Mouse (Mus musculus) naive thymus-derived CD4-positive, alpha-beta T cell, adult 5 months (primary cell): ENCODE data around the gene Olfr610. TPM values are rescaled to one million over a fixed set of nuclear protein-coding genes. Genes with fewer than 3 reads are reported as not detected.

ENCODE experiments used
- polyA plus RNA-seq: library from polyadenylated mRNA; unstranded; fragments of 100-300 nt; shearing (Covaris generic); gene quantifications from one replicate; pipeline ENCODE4 v1.2.1, GENCODE M21; 2017

The Olfr610 gene
- polyA plus RNA-seq = not detected

GRCm38 (mm10) chr7:103512022-103512421, at the start of gene Olfr610:
Gene Olfr610 (minus strand): TSS chr7:103512122.

DNA sequence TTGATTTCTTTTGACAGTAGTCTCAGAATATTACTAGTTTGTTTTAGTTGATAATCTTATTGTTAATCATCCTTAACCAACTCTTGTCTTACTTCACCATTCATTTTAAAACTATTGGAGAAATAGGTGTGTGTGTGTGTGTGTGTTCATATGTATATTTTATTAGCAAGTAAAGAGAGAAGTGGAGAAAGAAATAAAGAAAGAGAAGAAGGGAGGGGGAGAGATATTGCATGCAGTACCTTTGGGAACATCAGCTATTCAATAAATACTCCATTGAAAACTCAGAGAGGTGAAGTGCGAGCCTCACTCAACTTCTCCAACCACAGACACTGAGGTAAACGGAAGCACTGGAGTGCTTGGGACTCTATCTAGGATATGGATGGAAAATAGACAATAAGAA, 43.9 kb upstream of the Olfr610 start, which contains the start of gene Olfr615:
Olfr615 (plus strand) TSS at position 301 of the 400 bp plus-strand sequence.

GRCm38 (mm10) chr7:103547774-103548173, 35.9 kb upstream of the Olfr610 start, which contains the start of gene Olfr613:
Gene Olfr613 (plus strand): TSS chr7:103548074.

DNA sequence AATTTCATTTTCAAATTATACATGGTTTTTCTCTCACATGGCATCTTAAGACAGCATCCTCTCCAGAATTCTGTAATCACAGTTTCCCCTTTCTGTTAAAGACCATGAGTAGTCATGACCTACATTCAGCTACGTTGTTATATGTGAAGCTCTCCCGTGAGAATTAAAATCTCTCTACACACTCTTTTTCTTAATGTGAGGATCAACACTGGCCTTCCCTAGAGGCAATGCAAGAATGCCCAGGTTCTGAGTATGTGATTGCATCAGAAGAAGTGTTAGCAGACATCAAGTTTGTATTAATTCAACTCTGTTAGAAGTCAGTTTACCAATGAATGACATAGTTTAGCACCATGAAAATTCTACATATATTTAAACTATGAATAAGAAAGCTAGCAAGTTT, 30.7 kb upstream of the Olfr610 start, which contains the start of gene Olfr612:
Olfr612 (minus strand) TSS at position 101 of the 400 bp plus-strand sequence.

GRCm38 (mm10) chr7:103520746-103521145, 8.8 kb upstream of the Olfr610 start, which contains the start of gene Olfr611:
Gene Olfr611 (minus strand): TSS chr7:103520846.

DNA sequence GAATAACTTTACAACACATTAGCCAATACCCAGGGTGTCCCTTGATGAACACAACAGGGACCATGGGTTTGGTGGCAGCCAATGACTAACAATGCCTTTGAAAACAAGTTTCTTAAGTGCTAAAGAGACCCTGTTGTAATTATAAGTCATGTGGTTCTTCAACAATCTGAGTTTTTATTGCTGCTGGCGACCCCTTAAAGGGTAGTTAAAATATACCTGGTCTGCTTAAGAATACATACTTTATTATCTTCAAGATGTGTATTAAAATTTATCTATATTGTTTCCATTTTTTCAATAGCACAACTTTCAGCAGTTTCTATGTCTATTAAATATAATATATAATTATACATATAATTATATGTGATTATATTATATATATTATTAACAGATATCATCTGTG, 14.0 kb downstream of the Olfr610 start, which contains the start of gene Olfr609:
Olfr609 (minus strand) TSS at position 101 of the 400 bp plus-strand sequence.

DNA sequence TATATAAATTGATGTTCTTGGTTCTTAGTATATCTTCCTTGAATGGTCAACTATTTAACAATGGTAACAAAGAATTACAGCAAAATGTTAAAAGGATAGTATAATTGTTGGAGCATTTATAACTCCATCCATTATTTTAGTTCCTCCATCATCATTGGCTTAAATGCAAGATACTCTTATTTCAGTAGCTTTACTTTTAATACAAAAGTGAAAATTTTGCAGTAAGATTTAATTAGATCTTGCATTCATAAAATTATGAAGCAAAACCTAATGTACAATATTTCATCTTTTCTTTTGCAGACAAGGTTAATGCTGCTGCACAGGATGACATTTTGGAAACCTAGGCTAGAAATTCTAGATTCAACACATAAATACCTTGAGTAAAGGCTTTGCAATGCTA, 42.3 kb downstream of the Olfr610 start, which contains the start of gene Olfr608:
Olfr608 (plus strand) TSS at position 301 of the 400 bp plus-strand sequence.

Other genes starting within 250 kb of the Olfr610 start
- gene Olfr596, start 206.5 kb downstream of the Olfr610 start, polyA plus RNA-seq = not detected
- 0.25 TPM for gene Olfr597, start 195.8 kb downstream of the Olfr610 start, polyA plus RNA-seq
- gene Olfr598, start 188.6 kb downstream of the Olfr610 start, polyA plus RNA-seq = not detected
- gene Olfr599, start 176.2 kb downstream of the Olfr610 start, polyA plus RNA-seq = not detected
- not detected for gene Olfr600, start 162.5 kb downstream of the Olfr610 start, polyA plus RNA-seq
- not detected for gene Olfr601, start 149.5 kb downstream of the Olfr610 start, polyA plus RNA-seq
- not detected for gene Olfr603, start 125.9 kb downstream of the Olfr610 start, polyA plus RNA-seq
- not detected for gene Usp17lc, start 97.0 kb downstream of the Olfr610 start, polyA plus RNA-seq
- not detected for gene Olfr605, start 66.7 kb downstream of the Olfr610 start, polyA plus RNA-seq
- not detected for gene Olfr606, start 63.1 kb downstream of the Olfr610 start, polyA plus RNA-seq
- gene Olfr607, start 48.0 kb downstream of the Olfr610 start, polyA plus RNA-seq = 0.20 TPM
- gene Olfr608, start 42.2 kb downstream of the Olfr610 start, polyA plus RNA-seq = not detected
- gene Olfr609, start 14.1 kb downstream of the Olfr610 start, polyA plus RNA-seq = not detected
- gene Olfr611, start 8.7 kb upstream of the Olfr610 start, polyA plus RNA-seq = not detected
- gene Olfr612, start 30.6 kb upstream of the Olfr610 start, polyA plus RNA-seq = not detected
- 0.06 TPM for gene Olfr613, start 36.0 kb upstream of the Olfr610 start, polyA plus RNA-seq
- gene Olfr615, start 44.0 kb upstream of the Olfr610 start, polyA plus RNA-seq = not detected
- gene Olfr616, start 57.0 kb upstream of the Olfr610 start, polyA plus RNA-seq = not detected
- not detected for gene Olfr617, start 60.9 kb upstream of the Olfr610 start, polyA plus RNA-seq
- not detected for gene Olfr618, start 78.0 kb upstream of the Olfr610 start, polyA plus RNA-seq
- gene Olfr619, start 88.5 kb upstream of the Olfr610 start, polyA plus RNA-seq = not detected
- 0.25 TPM for gene Olfr620, start 100.4 kb upstream of the Olfr610 start, polyA plus RNA-seq
- not detected for gene Olfr622, start 130.6 kb upstream of the Olfr610 start, polyA plus RNA-seq
- gene Olfr623, start 151.6 kb upstream of the Olfr610 start, polyA plus RNA-seq = not detected
- 0.06 TPM for gene Olfr624, start 159.1 kb upstream of the Olfr610 start, polyA plus RNA-seq
- gene Olfr625-ps1, start 170.6 kb upstream of the Olfr610 start, polyA plus RNA-seq = not detected
- gene Olfr243, start 202.5 kb upstream of the Olfr610 start, polyA plus RNA-seq = not detected
- gene Olfr628, start 218.3 kb upstream of the Olfr610 start, polyA plus RNA-seq = not detected
- not detected for gene Olfr629, start 232.8 kb upstream of the Olfr610 start, polyA plus RNA-seq
- gene Olfr630, start 245.2 kb upstream of the Olfr610 start, polyA plus RNA-seq = not detected